Mouse (Mus musculus): ENCODE data around the gene Cnr2.

Cnr2 gene

DNA sequence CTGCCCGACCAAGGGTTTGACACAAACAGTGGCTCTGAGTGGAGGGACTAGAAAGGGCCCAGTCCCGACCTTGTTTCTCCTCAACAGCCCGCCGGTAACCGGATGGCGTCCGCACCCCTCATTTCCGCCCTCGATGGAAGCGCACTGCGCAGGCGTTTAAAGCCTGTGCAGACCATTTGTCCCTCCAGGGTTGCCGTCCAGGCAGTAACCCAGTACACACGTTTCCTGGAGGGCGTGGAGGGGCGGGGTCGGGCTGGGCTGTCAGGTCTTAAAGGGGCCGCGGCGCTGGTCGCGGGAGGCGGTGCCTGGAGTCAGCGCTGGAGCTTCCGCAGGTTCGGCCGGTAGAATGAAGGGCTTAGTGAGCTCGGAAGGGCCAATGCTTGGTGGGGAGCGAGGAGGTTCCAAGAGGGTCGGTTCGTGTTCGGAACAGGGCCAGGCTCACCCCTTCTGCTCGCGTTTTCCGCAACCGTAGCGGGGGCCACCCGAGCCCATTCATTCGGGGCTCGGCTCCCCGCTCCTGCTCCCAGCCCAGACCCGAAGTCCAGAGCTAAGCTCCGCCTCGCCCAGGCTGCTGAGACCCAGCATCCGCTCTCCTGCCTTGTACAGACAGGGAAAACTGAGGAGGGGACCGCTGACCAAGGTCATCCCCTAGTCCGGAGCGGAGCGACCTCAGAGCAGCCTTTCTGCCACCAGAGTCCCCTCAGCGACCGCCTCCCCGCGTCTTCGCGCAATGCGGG, 68.4 kb downstream of the Cnr2 start, which contains the start of gene Gale:
Gene Gale (plus strand): TSS at position 271 of the 737 bp plus-strand sequence.
- DNase-seq (ENCODE audit: low read depth, low spot score) = peak; percentile 97

DNA sequence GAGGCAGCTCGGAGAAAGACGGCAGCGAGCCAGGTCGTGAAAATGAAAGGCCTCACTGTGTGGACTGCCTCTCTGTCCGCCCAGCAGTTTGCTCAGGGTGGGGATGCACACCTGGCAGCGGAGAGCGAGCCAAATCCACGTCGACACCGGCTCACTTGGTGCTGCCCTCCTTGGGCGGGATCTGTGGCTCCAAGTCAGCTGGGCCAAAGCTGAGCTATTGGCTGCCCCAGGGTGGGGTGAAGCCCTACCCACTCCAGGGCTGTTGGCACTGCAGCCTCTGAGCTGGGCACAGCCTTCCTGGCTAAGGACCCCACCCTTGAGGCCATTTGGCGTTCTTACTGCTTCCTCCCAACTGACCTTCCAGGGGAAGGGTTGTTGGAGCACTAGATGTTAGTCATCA, 69.2 kb downstream of the Cnr2 start:
- no peak for DNase-seq (ENCODE audit: low read depth, low spot score)

DNA sequence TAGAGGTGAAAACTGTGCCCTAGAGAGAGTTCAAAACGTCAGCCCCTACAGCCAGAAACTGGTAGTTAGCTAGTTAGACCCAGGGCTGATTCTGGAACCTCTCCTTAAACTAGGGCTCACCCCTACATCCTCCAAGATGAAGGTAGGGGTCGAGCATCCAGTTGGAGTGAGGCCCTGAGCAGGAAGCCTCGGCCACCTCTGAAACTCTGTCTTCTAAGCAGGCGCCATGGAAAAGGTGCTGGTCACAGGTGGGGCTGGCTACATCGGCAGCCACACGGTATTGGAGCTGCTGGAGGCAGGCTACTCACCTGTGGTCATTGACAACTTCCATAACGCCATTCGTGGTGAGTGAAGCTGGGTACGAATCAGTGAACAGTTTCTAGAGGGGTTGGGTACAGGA, 69.9 kb downstream of the Cnr2 start:
- no peak for DNase-seq (ENCODE audit: low read depth, low spot score)

DNA sequence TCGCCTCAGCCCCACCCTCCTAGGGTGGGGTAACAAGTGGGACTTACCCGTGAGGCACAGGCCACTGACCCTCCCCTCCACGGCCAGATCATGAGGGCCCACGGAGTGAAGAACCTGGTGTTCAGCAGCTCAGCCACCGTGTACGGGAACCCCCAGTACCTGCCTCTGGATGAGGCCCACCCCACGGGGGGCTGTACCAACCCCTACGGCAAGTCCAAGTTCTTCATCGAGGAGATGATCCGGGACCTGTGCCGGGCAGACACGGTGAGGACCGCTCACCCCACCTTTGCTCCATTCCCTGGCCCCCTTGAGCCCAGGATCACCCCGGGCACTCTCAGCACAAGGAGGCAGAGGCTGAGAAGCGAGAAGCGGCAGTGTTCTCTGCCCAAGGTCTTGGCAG, 71.1 kb downstream of the Cnr2 start:
- DNase-seq (ENCODE audit: low read depth, low spot score) = no peak

DNA sequence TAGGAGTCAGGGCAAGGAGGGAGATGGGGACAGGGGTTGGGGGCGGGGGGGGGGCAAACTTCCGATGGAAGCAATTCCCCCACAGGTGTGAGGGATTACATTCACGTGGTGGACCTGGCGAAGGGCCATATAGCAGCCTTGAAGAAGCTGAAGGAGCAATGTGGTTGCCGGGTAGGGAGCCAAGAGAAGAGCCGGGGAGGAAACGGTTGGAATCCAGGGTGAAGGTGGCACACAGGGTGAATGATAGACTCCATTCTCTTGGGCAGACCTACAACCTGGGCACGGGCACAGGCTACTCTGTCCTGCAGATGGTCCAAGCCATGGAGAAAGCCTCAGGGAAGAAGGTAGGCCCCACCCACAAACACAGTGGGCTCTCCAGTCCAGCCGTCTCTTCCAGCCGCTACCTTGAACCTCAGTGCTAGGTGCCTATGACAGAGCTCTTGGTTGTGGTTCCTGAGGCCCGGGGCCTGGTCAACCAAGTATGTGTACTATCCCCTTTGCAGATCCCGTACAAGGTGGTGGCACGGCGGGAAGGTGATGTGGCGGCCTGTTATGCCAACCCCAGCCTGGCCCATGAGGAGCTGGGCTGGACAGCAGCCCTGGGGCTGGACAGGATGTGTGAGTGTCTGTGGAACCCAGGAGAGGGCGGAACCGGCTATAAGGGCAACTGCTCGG, 72.0 kb downstream of the Cnr2 start:
- DNase-seq (ENCODE audit: low read depth, low spot score) = no peak

DNA sequence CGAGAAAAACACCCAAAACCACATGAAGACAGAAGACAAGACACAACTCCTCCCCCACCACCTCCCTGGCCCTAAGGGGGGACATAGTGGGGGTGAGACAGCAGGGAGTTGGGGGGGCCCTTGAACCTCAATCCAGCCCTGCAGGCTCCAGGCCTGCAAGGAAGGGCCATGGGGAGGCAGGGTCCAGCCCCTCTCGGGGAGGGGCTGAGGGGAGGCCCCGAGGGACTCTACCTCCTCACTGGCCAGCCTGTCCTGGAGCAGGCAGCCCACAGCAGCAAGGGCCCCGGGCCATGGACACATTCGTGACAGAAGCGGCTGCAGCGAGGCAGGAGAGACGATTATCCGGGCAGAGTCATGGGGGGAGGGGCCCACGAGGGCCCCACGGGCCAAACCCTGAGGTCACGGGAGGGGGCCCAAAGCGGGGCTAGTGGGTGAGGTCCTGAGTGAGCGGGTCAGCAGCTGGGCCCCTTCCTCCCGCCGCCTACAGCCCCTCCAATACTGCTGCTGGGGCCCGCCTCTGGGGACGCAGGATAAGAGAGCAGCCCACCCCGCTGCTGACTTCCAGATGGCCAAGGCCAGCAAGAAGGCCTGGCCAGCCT, 73.2 kb downstream of the Cnr2 start:
- no peak for DNase-seq (ENCODE audit: low read depth, low spot score)

DNA sequence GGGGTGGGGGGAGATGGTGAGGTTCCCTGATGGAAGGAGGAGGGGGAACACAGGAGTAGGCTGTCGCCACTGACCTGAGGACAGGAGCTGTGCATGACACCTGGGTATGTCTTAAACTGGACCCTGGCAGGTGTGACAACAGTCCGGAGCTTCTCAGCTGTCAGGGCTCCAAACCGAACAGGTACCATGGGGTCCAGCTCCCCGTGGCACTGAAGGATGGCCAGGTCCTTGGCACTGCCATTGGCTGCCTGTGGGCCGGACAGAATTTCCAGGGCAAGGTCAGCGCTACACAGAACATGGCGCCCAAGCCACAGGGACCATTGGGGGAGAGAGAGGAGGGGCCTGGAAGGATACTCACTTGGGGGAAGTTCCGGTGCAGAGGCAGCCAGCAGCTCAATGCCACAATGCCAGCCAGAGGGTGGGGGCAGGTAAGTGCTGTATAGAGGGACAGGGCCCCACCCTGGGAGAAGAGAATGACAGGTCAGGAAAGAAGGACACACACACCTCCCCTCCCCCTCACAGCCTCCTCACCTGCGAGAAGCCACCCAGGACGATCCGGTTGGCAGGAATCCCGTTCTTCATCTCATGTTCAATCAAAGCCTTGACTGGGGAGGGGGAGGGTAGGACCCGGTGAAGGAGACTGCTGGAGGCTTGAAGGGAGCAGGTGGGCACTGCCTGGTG, 74.0 kb downstream of the Cnr2 start:
- no peak for DNase-seq (ENCODE audit: low read depth, low spot score)
